Mouse (Mus musculus): Measurements from ENCODE around the gene Rnf40. TPM values are rescaled to one million over a fixed set of nuclear protein-coding genes. Genes with fewer than 3 reads are reported as not detected.

Gene Rnf40
- polyA plus RNA-seq (2015; fragmentation: Nextera tagmentation; extraction: Ambion mirVana), result 47.2 and 48.3 TPM in 2 replicates

- peak within 1 kb of the TSS; percentile 84 for H3K4me3 ChIP-seq (replicated peaks)
- no peaks in the 10 kb centered on the region for H3K9me3 ChIP-seq (replicated peaks)
- peaks cover 19% of the 10 kb centered on the region for H3K4me1 ChIP-seq
- no peaks in the 10 kb centered on the region for H3K27me3 ChIP-seq
- peaks cover 62% of the 10 kb centered on the region for H3K36me3 ChIP-seq
- peak within 1 kb of the TSS; percentile 78 for H3K4me2 ChIP-seq
- ATAC-seq (replicated peaks; ENCODE audit: low FRiP score), result peak; percentile 98
- peak within 1 kb of the TSS; percentile 83 for H3K27ac ChIP-seq
- peak within 1 kb of the TSS; percentile 83 for H3K9ac ChIP-seq
- WGBS, result under 1% methylated on average over 50 of the region's 50 CpGs
These were observed at the start of gene Rnf40, which contains the start of gene Ccdc189 for GRCm38 (mm10) chr7:127588011-127588871. Gene Rnf40 (plus strand): TSS chr7:127588767. Gene Ccdc189 (minus strand): TSS chr7:127588595.

GRCm38 (mm10) chr7:127541671-127542070 lies 46.9 kb upstream of the Rnf40 start:
- Histone ChIP-seq H3K9ac (no peak overlapping the region), H3K4me3 (replicated peaks) (no peak overlapping the region), H3K36me3 (peaks cover 97% of the 10 kb centered on the region), H3K9me3 (replicated peaks) (no peaks in the 10 kb centered on the region), H3K27me3 (no peaks in the 10 kb centered on the region), H3K4me2 (no peak overlapping the region), H3K27ac (no peak overlapping the region), H3K4me1 (no peaks in the 10 kb centered on the region)
- no peak for ATAC-seq (replicated peaks; ENCODE audit: low FRiP score)
- WGBS, result 94% methylated on average over 3 of the region's 3 CpGs

GRCm38 (mm10) chr7:127549116-127549835 lies 39.3 kb upstream of the Rnf40 start:
- Histone ChIP-seq H3K9ac (no peak overlapping the region), H3K27ac (no peak overlapping the region), H3K36me3 (peaks cover 87% of the 10 kb centered on the region), H3K4me3 (replicated peaks) (no peak overlapping the region), H3K27me3 (no peaks in the 10 kb centered on the region), H3K4me2 (no peak overlapping the region), H3K4me1 (no peaks in the 10 kb centered on the region), H3K9me3 (replicated peaks) (no peaks in the 10 kb centered on the region)
- ATAC-seq (replicated peaks; ENCODE audit: low FRiP score), result no peak
- WGBS, result 87% methylated on average over 15 of the region's 15 CpGs

GRCm38 (mm10) chr7:127551558-127551957 lies 37.0 kb upstream of the Rnf40 start:
- Histone ChIP-seq H3K4me3 (replicated peaks) (no peak overlapping the region), H3K27me3 (no peaks in the 10 kb centered on the region), H3K4me1 (no peaks in the 10 kb centered on the region), H3K9ac (no peak overlapping the region), H3K9me3 (replicated peaks) (no peaks in the 10 kb centered on the region), H3K4me2 (no peak overlapping the region), H3K27ac (no peak overlapping the region), H3K36me3 (peaks cover 87% of the 10 kb centered on the region)
- WGBS, result 94% methylated on average over 8 of the region's 8 CpGs
- ATAC-seq (replicated peaks; ENCODE audit: low FRiP score), result no peak

- H3K4me3 ChIP-seq (replicated peaks), result no peak overlapping the region
- H3K9me3 ChIP-seq (replicated peaks), result no peaks in the 10 kb centered on the region
- no peak overlapping the region for H3K9ac ChIP-seq
- WGBS, result 90% methylated on average over 11 of the region's 11 CpGs
- no peak overlapping the region for H3K4me2 ChIP-seq
- peaks cover 92% of the 10 kb centered on the region for H3K36me3 ChIP-seq
- no peak overlapping the region for H3K27ac ChIP-seq
- no peaks in the 10 kb centered on the region for H3K27me3 ChIP-seq
- no peak for ATAC-seq (replicated peaks; ENCODE audit: low FRiP score)
- H3K4me1 ChIP-seq, result no peaks in the 10 kb centered on the region
These were observed 28.0 kb upstream of the Rnf40 start for GRCm38 (mm10) chr7:127560580-127560979.

GRCm38 (mm10) chr7:127561340-127561858 lies 27.2 kb upstream of the Rnf40 start, which contains the start of gene Tmem265:
Gene Tmem265 (plus strand): TSS chr7:127561390.
- Histone ChIP-seq H3K9me3 (replicated peaks) (no peaks in the 10 kb centered on the region), H3K4me1 (no peaks in the 10 kb centered on the region), H3K27me3 (no peaks in the 10 kb centered on the region), H3K36me3 (peaks cover 91% of the 10 kb centered on the region), H3K9ac (no peak within 1 kb of the TSS), H3K4me2 (no peak within 1 kb of the TSS), H3K4me3 (replicated peaks) (no peak within 1 kb of the TSS), H3K27ac (no peak within 1 kb of the TSS)
- WGBS, result 92% methylated on average over 5 of the region's 5 CpGs
- ATAC-seq (replicated peaks; ENCODE audit: low FRiP score), result no peak

GRCm38 (mm10) chr7:127564381-127565150 lies 24.0 kb upstream of the Rnf40 start:
- Histone ChIP-seq H3K27ac (no peak overlapping the region), H3K36me3 (peaks cover 86% of the 10 kb centered on the region), H3K9ac (no peak overlapping the region), H3K4me3 (replicated peaks) (no peak overlapping the region), H3K4me2 (no peak overlapping the region), H3K9me3 (replicated peaks) (no peaks in the 10 kb centered on the region), H3K4me1 (no peaks in the 10 kb centered on the region), H3K27me3 (no peaks in the 10 kb centered on the region)
- ATAC-seq (replicated peaks; ENCODE audit: low FRiP score), result no peak
- 69% methylated on average over 6 of the region's 6 CpGs for WGBS

- Histone ChIP-seq H3K4me3 (replicated peaks) (peak within 1 kb of the TSS; percentile 86), H3K4me1 (peaks cover 25% of the 10 kb centered on the region), H3K4me2 (peak within 1 kb of the TSS; percentile 88), H3K36me3 (peaks cover 35% of the 10 kb centered on the region), H3K9ac (peak within 1 kb of the TSS; percentile 81), H3K9me3 (replicated peaks) (no peaks in the 10 kb centered on the region), H3K27ac (peak within 1 kb of the TSS; percentile 86), H3K27me3 (no peaks in the 10 kb centered on the region)
- ATAC-seq (replicated peaks; ENCODE audit: low FRiP score), result peak; percentile 98
- WGBS, result under 1% methylated on average over 17 of the region's 17 CpGs
These were observed 15.6 kb upstream of the Rnf40 start, which contains the start of gene Phkg2 for GRCm38 (mm10) chr7:127572895-127573471. Gene Phkg2 (plus strand): TSS chr7:127573340.

GRCm38 (mm10) chr7:127573503-127574008 lies 15.0 kb upstream of the Rnf40 start:
- Histone ChIP-seq H3K9ac (peak overlapping the region; percentile 81), H3K4me2 (peak overlapping the region; percentile 88), H3K27ac (peak overlapping the region; percentile 86), H3K36me3 (peaks cover 37% of the 10 kb centered on the region), H3K4me3 (replicated peaks) (peak overlapping the region; percentile 86), H3K27me3 (no peaks in the 10 kb centered on the region), H3K4me1 (peaks cover 25% of the 10 kb centered on the region), H3K9me3 (replicated peaks) (no peaks in the 10 kb centered on the region)
- WGBS, result under 1% methylated on average over 28 of the region's 28 CpGs
- ATAC-seq (replicated peaks; ENCODE audit: low FRiP score), result peak; percentile 71

GRCm38 (mm10) chr7:127574115-127574514 lies 14.5 kb upstream of the Rnf40 start:
- H3K9me3 ChIP-seq (replicated peaks), result no peaks in the 10 kb centered on the region
- no peak for ATAC-seq (replicated peaks; ENCODE audit: low FRiP score)

GRCm38 (mm10) chr7:127583260-127583659 lies 5.3 kb upstream of the Rnf40 start:
- WGBS, result 85% methylated on average over 6 of the region's 6 CpGs
- no peak for ATAC-seq (replicated peaks; ENCODE audit: low FRiP score)
- Histone ChIP-seq H3K4me1 (peaks cover 9% of the 10 kb centered on the region), H3K9ac (no peak overlapping the region), H3K4me3 (replicated peaks) (no peak overlapping the region), H3K36me3 (peaks cover 71% of the 10 kb centered on the region), H3K27ac (no peak overlapping the region), H3K9me3 (replicated peaks) (no peaks in the 10 kb centered on the region), H3K27me3 (no peaks in the 10 kb centered on the region), H3K4me2 (no peak overlapping the region)

More at GRCm38 (mm10) chr7:127574115-127574514, 14.5 kb upstream of the Rnf40 start:
- H3K27me3 ChIP-seq, result no peaks in the 10 kb centered on the region
- H3K27ac ChIP-seq, result peak overlapping the region; percentile 86; the same call in 1 of the 2 replicates
- H3K9ac ChIP-seq, result peak overlapping the region; percentile 81
- peaks cover 25% of the 10 kb centered on the region for H3K4me1 ChIP-seq
- H3K4me3 ChIP-seq (replicated peaks), result peak overlapping the region; percentile 86
- H3K36me3 ChIP-seq, result peaks cover 36% of the 10 kb centered on the region
- 18% methylated on average over 7 of the region's 7 CpGs for WGBS
- peak overlapping the region; percentile 88 for H3K4me2 ChIP-seq
